Mouse (Mus musculus): Measurements from ENCODE around the gene Gpr182. TPM values are rescaled to one million over a fixed set of nuclear protein-coding genes. Genes with fewer than 3 reads are reported as not detected.
"Not testable (repeated sequence)": the region's sequence is repeated elsewhere in the genome, so short reads cannot be mapped to it uniquely, and the experiment has no call there.

Gene Gpr182
- total RNA-seq (2021) = 10.9 and 11.4 TPM in 2 replicates
- long read RNA-seq, partial matches to known transcripts = 0 of 6 reads
- long read RNA-seq, other reads (novel, unspliced or antisense) = 2 of 6 reads

DNA sequence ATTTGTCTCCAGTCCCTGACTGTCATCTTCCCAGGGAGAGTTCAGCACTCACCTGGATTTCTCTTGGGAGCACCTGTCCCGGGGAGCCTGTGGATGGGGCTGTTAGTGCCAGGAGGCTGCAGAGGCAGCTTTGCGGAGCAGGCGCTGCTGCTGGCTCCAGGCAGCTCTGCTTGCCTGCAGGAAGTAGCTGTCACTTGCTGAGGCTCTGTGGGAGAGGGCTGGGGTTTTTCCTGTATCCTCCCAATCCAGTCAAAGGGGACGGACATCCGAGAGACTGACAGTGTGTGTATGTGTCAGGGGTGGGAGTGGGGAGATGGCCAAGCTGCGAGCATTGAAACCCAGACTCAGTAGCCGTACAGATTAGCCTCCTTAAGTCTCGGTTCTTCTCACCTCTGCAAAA, at the start of gene Gpr182:
TSS of gene Gpr182 (minus strand) at position 185 of the 400 bp plus-strand sequence.
- peak; percentile 29 for DNase-seq

GRCm38 (mm10) chr10:127800891-127801290, 49.4 kb upstream of the Gpr182 start, which contains the start of gene Rdh16:
Rdh16 (plus strand) TSS chr10:127801152.
- DNase-seq = no peak

DNA sequence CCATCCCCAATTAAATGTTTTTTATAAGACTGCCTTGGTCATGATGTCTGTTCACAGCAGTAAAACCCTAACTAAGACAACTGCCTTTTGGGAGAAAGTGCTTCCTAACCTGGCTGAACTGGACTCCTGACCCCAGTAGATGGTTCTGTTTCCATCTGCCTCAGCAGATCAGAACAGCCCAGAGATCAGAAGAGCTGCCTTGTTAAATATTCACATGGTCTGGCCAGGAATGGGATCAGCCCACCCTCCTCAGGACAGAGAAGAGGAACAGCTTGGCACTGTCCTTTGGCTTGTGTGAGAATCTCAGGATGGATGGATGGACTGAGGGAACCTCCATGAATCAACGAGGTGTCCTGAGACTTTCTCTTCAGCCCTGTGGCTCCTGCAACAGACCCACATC, 47.8 kb upstream of the Gpr182 start:
- DNase-seq = no peak

DNA sequence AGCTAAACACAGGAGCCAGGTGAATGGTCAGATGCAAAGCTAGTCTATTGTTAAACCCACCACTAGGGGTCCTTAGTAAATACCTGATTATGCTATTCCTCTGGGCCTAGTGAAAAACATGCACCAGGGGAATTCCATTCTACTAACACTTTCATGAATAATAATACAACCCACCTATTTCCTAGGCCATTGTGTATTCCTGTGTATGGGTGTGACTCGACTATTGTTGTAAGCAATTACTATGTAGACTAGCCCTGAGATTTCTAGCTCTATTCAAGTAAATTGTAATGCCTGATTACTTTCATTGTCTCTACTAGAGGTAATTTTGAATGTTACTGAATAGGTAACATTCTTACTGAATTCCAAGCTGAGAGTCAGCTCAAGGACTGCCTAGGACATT, 33.9 kb upstream of the Gpr182 start:
- not testable (repeated sequence) for DNase-seq

- DNase-seq = not testable (repeated sequence)
Measured at GRCm38 (mm10) chr10:127782321-127782720, 30.8 kb upstream of the Gpr182 start.

- DNase-seq = no peak
Measured at GRCm38 (mm10) chr10:127776011-127776410, 24.5 kb upstream of the Gpr182 start, which contains the start of gene Rdh9. Rdh9 (plus strand) TSS chr10:127776386.

DNA sequence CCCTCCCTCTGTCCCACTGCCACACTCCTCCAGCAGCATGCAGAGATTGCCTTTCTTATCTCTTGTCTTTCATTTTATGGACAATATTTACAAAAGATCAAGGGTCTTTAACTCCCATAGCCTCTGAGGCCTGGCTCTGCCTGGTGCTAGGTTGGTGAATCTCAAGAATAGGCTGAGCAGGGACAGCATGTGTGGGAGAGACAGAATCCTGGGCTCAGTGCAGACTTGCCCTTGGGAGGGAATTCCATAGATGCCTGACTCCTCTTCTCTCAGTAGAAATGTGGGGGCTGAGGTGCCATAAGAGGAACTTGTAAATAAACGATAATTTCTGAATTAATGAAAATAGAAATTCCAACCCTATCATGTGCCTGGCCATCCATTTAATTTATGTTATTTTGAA, 15.0 kb upstream of the Gpr182 start:
- no peak for DNase-seq

GRCm38 (mm10) chr10:127763914-127764680, 12.6 kb upstream of the Gpr182 start:
- no peak for DNase-seq

DNA sequence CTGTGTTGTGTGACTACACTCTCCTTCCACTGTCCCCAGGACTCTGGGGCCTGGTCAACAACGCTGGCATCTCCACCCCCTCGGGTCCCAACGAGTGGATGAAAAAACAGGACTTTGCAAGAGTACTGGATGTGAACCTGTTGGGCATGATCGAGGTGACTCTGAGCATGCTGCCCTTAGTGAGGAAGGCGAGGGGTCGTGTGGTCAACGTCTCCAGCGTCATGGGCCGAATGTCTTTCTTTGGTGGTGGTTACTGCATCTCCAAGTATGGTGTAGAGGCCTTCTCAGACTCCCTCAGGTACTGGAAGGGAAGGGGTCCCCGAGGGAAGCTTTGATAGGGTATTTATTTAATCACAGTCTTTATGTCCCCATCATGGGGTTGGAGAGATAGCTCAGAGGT, 11.4 kb upstream of the Gpr182 start:
- DNase-seq = not testable (repeated sequence)

- DNase-seq = no peak
Measured at GRCm38 (mm10) chr10:127759181-127760110, 7.9 kb upstream of the Gpr182 start, which contains the start of the genes Rdh1 and Rdh16f1. Rdh1 (plus strand) TSS chr10:127759721. Rdh16f1 (plus strand) TSS chr10:127759787.

DNA sequence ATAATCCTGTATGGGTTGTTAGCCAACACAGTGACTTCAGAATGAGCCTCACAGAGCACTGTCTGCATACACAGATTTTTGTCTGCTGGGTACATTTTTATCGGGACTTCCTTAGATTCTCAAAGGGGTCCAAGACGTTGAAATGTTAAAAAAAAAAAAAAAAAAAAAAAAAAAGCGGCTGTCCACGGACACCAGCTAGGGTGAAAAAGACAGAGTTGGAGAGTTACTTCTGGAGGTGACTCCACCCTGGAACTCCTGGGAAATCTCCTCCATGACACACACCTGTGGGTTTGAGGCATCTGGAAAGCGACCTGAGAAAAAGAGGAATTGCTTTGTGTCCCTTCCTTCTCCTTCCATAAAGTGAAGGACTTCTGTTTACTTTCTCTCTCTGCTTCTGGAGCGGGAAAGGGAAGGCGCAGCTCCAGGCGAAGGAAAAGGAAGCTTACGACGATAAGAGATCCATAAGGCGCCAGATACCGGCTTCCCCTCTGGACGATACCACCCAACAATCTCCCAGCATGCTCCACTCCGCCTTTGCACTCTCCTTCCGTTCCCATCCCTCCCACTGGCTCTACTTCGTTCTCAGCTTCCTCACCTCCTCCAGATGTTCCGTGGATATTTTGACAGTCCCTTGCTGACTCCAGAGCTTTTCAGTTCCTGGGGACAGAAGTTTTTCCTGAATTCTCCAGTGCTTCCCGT, 4.4 kb upstream of the Gpr182 start:
- DNase-seq = no peak

DNA sequence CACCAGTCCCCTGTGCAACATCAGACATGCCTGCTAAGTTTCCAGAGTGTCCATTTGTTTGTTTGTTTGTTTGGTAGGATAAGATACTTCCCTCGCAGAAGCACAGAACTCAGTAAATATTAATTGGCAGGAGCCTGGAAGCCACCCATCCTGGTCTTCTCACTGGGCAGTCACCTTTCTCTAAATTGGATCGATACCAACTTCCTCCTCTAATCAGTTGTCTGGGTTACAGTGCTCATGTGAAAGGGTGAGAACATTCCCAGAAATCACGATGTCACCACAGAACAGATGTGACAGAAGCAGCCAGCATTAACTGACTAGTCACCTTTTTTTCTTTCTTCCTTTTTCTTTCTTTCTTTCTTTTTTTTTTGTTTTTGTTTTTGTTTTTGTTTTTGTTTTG, 3.7 kb upstream of the Gpr182 start:
- DNase-seq = no peak

- DNase-seq = peak; percentile 55
Measured at GRCm38 (mm10) chr10:127754566-127755166, 3.1 kb upstream of the Gpr182 start.

DNA sequence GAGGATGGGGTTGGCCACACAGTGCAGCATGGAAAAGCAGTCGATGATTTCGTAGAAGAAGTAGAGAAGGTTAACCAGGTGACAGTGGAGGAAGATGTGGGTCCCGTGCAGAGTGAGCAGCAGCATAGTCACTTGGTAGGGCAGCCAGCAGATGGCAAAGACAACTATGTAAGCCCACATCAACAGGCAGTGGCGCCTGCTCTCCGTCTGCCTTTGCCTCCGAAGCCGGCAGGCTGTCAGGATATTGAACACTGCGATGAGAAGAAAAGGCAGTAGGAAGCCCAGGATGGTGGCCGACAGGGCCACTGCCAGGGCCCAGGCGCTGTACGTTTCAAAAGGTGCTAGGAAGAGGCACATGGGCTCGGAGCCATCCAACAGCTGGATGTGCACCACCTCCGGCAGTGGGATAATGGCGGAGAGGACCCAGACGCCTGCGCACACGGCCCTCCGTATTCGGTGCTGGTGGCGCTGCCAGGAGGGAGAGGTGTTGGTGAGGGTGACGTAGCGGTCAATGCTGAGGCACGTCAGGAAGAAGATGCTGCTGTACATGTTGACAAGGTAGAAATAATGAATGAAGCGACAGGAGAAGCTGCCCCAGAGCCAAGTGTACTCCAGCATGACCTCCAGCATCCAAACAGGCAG, 1.3 kb downstream of the Gpr182 start:
- DNase-seq = no peak

DNA sequence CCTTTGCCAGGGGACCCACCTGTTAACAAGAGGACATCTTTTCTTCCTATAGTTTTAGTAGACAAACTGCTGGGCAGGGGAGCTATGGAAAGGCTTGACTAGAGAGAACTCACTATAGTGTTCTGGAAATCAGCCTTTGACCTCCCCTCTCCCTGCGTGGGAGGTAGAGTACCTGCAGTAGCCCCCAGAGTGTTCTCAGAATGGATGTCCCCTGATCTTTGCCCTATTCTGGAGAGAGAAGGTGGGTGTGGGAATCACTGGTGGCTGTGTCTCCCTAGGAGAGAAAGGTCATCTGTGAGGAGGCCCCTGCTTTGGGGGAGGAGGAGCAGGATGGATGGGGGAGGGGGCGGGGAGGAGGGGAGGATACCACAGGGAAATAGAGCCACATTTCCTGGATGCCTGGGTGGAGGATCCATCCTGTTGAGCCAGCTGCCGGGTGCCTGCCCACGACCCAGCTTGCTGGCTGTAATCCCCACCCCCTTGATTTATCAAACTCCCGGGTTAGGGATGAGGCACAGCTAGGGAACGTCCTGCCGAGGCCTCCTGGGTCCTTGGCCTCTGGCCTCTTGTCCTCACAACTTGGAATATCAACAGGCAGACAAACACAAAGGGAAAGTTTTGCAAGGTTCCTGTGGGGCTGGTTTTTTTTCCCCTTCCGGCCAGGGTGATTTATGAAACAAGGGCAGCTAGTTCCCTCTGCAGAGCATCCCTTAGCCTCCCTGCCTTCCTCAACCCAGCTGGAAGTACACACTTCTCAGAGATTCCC, 2.5 kb downstream of the Gpr182 start:
- DNase-seq = peak; percentile 66

DNA sequence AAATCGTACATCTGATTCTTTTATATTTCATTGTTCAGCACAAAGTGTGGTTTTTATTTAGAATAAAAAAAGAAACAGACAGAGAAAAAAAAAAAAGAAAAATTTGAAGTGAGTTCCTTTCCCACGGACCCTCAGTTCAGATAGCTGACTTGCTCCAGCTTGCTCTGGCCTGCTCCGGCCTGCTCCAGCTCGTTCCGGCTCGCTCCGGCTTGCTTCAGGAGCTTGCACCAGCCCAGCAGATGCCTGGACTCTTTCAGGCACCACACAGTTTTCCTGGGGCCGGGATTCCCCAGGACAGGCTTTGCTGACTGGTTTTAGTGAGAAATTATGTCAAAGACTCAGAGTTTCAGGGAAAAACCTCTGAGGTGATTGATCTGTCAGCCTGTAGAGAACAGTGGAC, 4.3 kb downstream of the Gpr182 start:
- no peak for DNase-seq

DNA sequence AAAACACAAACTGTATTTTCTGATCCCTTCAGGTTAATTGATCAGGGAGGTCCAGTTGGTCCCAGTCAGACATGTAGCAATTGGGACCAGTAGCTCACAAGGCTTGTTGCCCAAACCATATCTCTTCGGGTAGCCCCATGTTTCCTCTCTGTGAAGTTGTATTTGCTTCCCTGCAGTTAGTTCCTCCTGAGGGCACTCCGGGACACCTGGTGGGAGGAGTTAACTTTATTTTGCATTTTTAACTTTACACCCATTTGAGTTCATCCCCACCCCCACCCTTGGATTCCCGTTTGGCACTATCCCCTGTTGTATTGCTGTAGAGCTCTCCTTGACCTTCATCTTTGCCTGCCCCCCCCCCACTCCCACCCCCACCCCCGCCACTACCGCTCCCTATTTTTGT, 5.6 kb downstream of the Gpr182 start:
- no peak for DNase-seq

- DNase-seq = peak; percentile 71
Measured at GRCm38 (mm10) chr10:127744661-127745060, 6.9 kb downstream of the Gpr182 start.

DNA sequence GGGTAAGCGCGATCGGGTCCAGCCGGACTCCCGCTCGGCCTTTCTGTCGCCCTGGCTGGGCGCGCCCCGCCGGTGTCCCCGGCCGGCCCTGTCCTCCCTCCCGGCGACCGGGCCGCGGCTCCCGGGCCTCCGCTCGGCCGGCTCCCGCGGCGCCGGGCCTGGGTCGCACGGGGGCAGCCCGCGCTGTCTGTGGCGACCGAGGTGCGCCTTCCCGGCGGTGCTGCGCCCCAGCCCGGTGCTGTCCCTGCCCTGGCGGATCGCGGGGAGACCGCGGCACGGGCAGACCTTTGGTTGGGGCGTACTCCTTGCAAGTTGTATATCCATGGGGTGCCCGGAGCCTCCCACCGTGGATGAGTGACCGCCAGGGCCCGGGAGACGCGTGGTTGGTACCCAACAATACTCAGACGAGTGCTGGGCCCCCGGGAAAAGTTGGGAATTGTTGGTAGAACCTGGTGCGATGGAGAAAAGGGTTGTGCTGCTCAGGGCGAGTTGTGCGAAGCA, 11.8 kb downstream of the Gpr182 start:
- DNase-seq = peak; percentile 45

GRCm38 (mm10) chr10:127739083-127739660, 12.4 kb downstream of the Gpr182 start, which contains the start of gene Zbtb39:
Zbtb39 (plus strand) TSS chr10:127739538.
- DNase-seq = peak; percentile 90
